Mouse (Mus musculus): ENCODE measurements at regions not wholly inside any gene's neighbourhood (a gene's known extent, or its start where the extent isn't known, plus 50 kb on each side); places are given as distances from the start of the nearest gene placed in this dataset.
"Not testable (repeated sequence)": the region's sequence is repeated elsewhere in the genome, so short reads cannot be mapped to it uniquely, and the experiment has no call there.

DNA sequence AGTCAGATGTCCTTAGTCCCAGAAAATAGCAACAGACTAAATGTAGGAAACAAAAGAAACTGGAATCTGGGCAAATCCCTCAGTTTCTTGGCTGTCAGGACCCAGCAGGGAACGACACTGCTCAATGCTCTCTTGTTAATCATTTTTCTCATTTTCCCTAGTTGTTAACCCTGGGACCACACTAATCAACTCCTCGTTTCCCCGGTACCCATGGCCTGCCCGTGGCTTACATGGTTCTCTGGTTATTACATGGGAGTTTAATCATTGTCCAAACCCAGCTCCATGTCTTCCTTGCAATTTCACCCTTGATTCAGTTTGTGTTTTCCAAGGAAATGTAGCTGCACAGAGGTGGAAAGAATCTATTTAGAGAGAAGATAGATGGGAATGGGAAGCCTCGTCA lies 580.1 kb upstream of the Klhl29 start:
- DNase-seq, result no peak

- no peak for DNase-seq
Observed at GRCm38 (mm10) chr12:5943346-5943925, 568.0 kb upstream of the Klhl29 start.

GRCm38 (mm10) chr12:5921262-5921661 lies 545.8 kb upstream of the Klhl29 start:
- peak in 1 of 2 experiments; percentile 9 for DNase-seq

DNA sequence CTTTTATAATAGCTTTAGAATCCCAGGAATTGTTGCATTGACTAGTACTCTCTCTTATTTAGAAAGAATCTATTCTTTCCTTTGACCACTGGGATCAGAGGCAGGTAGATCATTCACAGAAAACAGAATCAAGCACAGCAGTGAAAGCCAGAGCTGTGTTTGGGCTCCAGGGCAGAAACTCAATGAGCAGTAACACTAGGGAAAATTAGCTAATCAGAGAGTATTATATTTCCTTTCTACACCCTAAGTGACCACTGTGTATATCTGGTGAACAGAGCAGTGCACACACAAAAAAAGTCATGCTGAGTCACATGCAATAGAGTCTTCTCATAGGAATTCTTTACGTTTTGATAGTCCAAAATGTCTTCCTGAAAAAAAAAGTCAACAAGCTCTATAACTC lies 542.5 kb upstream of the Klhl29 start:
- no peak for DNase-seq

GRCm38 (mm10) chr12:5906251-5906650 lies 530.8 kb upstream of the Klhl29 start:
- DNase-seq, result no peak

DNA sequence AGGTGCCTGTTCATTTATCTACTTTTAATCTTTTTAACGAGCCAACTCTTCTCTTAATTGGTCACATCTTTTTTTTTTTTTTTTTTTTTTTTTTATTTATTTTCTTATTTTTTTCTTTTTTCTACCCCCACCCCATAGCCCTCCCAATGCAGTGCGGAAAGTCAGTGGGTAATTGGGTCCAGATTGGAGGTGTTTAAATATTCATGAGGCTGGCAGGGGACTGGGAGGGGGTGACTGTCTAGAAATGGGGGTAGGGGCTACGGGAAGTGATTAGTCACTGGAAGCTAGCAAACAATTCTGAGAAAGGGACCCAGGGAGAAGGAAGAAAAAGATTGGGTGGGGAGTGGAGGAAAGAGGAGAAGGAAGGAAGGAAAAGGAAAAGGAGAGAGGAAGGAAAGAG lies 516.3 kb upstream of the Klhl29 start:
- not testable (repeated sequence) for DNase-seq

DNA sequence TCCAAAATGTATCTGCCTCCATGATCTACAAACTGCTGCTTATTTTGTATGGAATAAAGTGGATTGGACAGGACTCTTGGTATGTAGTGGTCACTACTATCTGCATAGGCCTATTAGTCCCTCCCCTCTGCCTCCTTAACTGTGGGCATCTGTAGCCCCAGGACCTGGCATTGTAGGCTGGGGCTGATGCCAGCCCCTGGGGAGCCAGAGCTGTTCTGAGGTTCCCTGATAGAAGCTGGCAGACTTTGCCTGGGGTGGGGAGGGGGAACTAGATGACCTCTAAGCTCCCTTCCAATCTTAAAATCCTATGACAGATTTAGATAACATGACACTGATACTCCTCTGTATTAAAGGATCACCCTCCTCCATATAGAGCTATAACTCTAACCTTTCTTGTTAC lies 491.2 kb upstream of the Klhl29 start:
- no peak for DNase-seq

- no peak for DNase-seq
Observed at GRCm38 (mm10) chr12:5859795-5860194, 484.3 kb upstream of the Klhl29 start.

- no peak for DNase-seq
Observed at GRCm38 (mm10) chr12:5856421-5856820, 480.9 kb upstream of the Klhl29 start.

DNA sequence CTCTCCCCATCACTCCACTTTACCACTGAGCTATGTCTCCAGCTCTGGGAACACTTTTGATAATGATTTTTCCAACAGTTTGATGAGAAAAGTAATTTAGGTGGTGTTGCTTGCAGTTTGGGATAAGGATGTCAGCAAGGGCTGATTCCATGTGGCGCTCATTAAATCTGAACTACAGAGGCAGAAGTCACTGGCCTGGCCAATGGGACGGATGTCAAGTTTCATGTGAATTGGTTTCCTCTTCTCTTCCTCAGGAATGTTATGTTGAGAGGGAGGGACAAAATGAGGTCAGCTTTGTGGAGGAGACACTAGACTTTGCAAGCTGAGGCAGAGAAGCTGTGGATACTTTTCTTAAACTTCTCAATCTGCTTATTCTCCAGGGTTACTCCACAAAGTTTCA lies 434.9 kb upstream of the Klhl29 start:
- DNase-seq, result no peak

DNA sequence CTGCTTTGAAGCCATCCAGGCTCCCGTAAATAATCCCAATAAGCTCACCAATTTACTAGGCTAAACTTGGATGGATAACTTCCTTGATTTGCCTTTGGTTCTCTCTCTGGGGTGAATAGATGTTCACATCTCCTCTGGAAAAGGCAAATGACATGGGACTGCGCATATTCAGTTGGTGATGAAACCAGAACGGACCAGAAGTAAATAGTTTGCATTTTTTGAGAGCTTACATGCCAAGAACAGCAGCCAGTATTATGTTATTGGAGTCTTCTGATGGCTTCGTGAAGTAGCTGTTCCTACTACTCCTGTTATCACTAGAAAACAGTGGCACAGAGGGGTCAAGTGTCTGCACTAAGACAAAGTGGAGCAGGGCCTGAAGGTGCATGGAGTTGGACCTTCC lies 434.5 kb upstream of the Klhl29 start:
- no peak for DNase-seq

GRCm38 (mm10) chr12:5807996-5808886 lies 432.8 kb upstream of the Klhl29 start:
- DNase-seq, result no peak

GRCm38 (mm10) chr12:5805731-5806130 lies 430.2 kb upstream of the Klhl29 start:
- no peak for DNase-seq

DNA sequence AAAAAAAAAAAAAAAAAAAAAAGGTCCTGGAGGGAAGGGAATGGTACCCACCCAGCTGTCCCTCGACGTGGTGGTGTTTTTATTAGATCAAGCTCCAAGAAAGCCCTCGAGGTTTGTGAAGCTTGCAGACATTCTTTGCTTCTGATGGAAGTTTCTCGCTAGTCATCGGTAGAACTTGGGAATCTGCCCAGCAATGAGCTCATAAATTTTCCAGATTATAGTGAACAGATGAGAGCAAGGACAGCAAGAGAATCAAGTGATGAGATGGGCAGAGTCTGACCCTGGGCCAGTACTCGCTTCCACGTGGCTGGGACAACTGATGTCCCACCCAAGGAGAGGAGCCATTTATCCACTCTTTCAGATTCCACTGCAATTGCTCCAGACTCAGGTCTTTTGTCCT lies 417.6 kb upstream of the Klhl29 start:
- no peak for DNase-seq

DNA sequence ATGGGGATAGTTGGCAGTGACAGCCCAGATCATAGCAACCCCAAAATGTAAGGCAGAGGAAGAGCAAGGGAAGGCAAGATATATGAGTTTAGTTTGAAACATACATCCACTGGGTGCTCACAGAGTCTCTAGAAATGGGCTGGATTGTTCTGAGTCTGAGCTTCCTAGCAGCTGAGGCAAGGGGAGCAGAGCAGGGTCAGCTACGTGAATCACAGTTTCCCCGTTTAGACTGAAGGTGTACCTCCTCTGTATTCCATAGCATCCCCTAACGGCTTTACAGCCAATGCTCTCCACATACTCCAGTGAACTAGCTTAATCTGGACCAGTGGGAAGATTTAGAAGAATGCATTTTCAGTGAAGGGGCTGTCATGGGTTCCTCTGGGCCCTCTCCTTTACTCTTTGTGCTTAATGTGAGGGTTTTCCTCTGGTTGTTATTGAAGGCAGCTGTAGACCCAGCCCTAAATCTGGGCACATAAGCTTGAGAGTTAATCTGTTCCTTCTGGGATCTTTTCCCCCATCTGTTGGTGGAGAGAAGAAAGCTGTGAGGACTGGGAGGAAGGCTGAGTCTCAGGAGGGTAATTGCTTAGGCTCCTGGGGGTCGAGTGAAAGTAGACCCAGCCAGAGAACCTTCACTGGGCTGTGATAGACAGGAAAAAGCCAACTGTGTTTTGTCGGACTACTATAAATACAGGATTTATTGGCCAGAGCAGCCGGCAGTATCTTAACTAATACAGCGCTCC lies 411.8 kb upstream of the Klhl29 start:
- DNase-seq, result no peak

DNA sequence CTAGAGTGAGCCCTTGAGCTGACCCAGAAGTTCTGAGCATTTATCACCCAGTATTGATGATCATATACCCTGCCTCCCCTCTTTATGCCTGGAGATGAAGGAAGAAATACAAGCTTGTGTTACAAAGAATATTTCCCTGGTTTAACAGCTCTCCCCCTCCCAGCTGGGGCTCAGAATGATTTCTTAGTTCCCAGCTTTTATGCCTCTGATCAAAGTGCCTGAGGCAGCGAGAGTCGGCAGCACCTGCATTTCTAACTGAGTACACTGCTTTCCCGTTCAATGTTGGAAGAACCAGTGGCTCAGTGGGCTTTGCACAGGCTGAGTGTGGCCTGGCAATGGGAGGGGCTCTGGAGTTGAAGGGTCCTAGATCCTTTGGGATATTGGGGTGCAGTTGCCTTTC lies 405.8 kb upstream of the Klhl29 start:
- DNase-seq, result no peak

- DNase-seq, result no peak
Observed at GRCm38 (mm10) chr12:5777556-5777955, 402.1 kb upstream of the Klhl29 start.

- DNase-seq, result no peak
Observed at GRCm38 (mm10) chr12:5771399-5771978, 396.0 kb upstream of the Klhl29 start.

DNA sequence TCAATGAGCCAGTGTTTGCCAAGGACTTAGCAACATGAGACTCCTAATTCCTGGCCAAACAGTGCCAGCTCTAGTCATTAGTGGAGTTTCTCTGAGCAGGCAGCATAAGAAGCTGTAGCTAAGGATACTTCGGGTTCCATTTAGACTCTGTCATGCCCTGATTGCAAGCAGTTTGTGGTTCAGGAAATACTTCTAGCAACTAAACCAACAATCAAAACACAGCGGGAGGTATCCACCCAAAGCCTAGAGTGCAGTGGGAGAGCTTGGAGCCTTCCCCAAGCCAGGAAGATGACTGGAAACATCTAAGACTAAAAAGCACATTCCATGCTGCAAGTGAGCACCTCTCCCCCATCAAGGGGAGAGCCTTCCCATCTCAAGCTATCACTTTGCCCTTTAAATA lies 395.0 kb upstream of the Klhl29 start:
- no peak for DNase-seq

DNA sequence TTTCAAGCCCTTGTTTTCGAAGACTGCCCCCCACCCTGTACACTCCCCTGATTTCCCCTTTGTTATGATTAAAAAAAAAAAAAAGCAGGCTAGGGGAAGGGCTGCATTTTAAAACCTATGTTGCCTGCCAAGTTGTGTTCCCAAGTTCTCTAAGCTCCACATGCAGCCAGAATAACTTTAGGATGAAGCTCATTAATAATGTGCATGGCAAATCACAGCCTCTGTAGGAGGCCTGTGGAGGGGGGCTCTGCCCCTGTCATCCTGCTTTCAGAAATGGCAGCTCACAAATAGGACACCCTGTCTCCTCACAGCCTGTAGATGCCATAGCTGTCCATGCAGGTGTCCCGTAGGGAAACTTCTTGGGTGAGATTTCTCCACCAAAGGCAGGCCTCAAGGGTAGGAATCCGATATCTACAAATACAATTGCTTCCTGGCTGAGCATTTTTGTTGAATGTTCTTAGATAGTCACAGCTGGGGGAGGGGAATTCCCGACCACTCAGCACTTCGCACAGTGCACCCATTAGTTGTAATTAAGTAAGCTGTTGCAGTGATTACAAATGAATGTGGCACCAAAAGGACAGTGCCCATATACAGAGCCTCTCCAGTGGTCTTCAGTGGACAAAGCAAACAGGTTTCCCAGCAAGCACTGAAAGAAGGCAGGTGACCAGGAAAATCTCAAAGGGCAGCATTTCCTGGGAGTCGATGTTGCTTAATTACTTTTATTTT lies 389.1 kb upstream of the Klhl29 start:
- DNase-seq, result no peak

- DNase-seq, result no peak
Observed at GRCm38 (mm10) chr12:5764026-5764425, 388.5 kb upstream of the Klhl29 start.

GRCm38 (mm10) chr12:5762306-5762927 lies 386.9 kb upstream of the Klhl29 start:
- DNase-seq, result no peak
